Mouse (Mus musculus): ENCODE measurements around the gene Ints7.

- no peak for TF ChIP-seq POLR2A (IDR thresholded peaks at IDR 0.05; ENCODE audit: insufficient read depth, low read depth, low read length)
- no peak for TF ChIP-seq CTCF (IDR thresholded peaks at IDR 0.05; ENCODE audit: insufficient read depth, low read depth, low read length)
These were observed 48.3 kb upstream of the Ints7 start for GRCm38 (mm10) chr1:191527089-191527488.

All from olfactory bulb, adult 2 months (tissue).